In genomic region chr4:151934215-151934572, GRCm38 (mm10) we compare ENCODE assay signal across 8 mouse cellular contexts. TPM values are rescaled to one million over a fixed set of nuclear protein-coding genes. Genes with fewer than 3 reads are reported as not detected.
DNase-seq lines count a peak whose midpoint lies in the region; ATAC-seq and TF ChIP-seq lines count a peak whose summit lies in the region.

No protein-coding gene starts in this region.

- no peak for ATAC-seq in forebrain, postnatal 0 days
- ATAC-seq in liver, embryonic 12.5 days: peak; percentile 23
- no peak for ATAC-seq in stomach, embryonic 16.5 days (ENCODE audit: insufficient read depth, low FRiP score)

- H3K27ac ChIP-seq in left cerebral cortex, adult 2 months: peak overlapping the region; percentile 73; the same call in 1 of the 2 replicates
- no peak overlapping the region; the same call in 1 of the 2 replicates for H3K27ac ChIP-seq in forebrain, postnatal 0 days (ENCODE audit: low read depth, low read length)
- peak overlapping the region; percentile 81 for H3K27ac ChIP-seq in liver, embryonic 12.5 days
- H3K27ac ChIP-seq in stomach, embryonic 16.5 days (ENCODE audit: low read length): no peak overlapping the region

- intact Hi-C loops in left cerebral cortex, adult 2 months (cut with DNase I): loop anchor here (5.0 kb wide), 1 partner anchor 72 kb away; the partner anchor contains the start of gene Camta1
- intact Hi-C loops in left cerebral cortex, postnatal 10 days (cut with DNase I): no loop called here

- no peaks in the 10 kb centered on the region for H3K9me3 ChIP-seq in forebrain, postnatal 0 days (ENCODE audit: low read length)
- no peaks in the 10 kb centered on the region for H3K9me3 ChIP-seq in liver, embryonic 12.5 days (replicated peaks)
- no peaks in the 10 kb centered on the region for H3K9me3 ChIP-seq in stomach, embryonic 16.5 days (replicated peaks; ENCODE audit: control insufficient read depth, low read length)

- peak overlapping the region; percentile 56 for H3K4me3 ChIP-seq in left cerebral cortex, adult 2 months
- H3K4me3 ChIP-seq in forebrain, postnatal 0 days (ENCODE audit: low read depth, low read length): peak overlapping the region; percentile 99
- peak overlapping the region; percentile 98 for H3K4me3 ChIP-seq in liver, embryonic 12.5 days
- peak overlapping the region; percentile 100 for H3K4me3 ChIP-seq in stomach, embryonic 16.5 days (replicated peaks; ENCODE audit: low read length)

- no peaks in the 10 kb centered on the region for H3K27me3 ChIP-seq in forebrain, postnatal 0 days (ENCODE audit: insufficient read depth, low read length)
- H3K27me3 ChIP-seq in liver, embryonic 12.5 days (replicated peaks): no peaks in the 10 kb centered on the region
- H3K27me3 ChIP-seq in stomach, embryonic 16.5 days (ENCODE audit: control insufficient read depth, insufficient read depth, low read length): no peaks in the 10 kb centered on the region

- H3K36me3 ChIP-seq in forebrain, postnatal 0 days (ENCODE audit: insufficient read depth): no peaks in the 10 kb centered on the region
- H3K36me3 ChIP-seq in liver, embryonic 12.5 days: peaks cover 29% of the 10 kb centered on the region
- H3K36me3 ChIP-seq in stomach, embryonic 16.5 days (ENCODE audit: control insufficient read depth, insufficient read depth, low read length): no peaks in the 10 kb centered on the region

- 2% methylated on average over 23 of the region's 23 CpGs for WGBS in forebrain, postnatal 0 days
- under 1% methylated on average over 23 of the region's 23 CpGs for WGBS in liver, embryonic 12.5 days (ENCODE audit: insufficient replicate concordance)
- WGBS in stomach, embryonic 16.5 days: under 1% methylated on average over 23 of the region's 23 CpGs

- peak overlapping the region; percentile 91 for H3K9ac ChIP-seq in forebrain, postnatal 0 days
- peak overlapping the region; percentile 98 for H3K9ac ChIP-seq in liver, embryonic 12.5 days
- peak overlapping the region; percentile 98 for H3K9ac ChIP-seq in stomach, embryonic 16.5 days (ENCODE audit: low read length)

- peaks cover 6% of the 10 kb centered on the region; the same call in 1 of the 2 replicates for H3K4me1 ChIP-seq in forebrain, postnatal 0 days (ENCODE audit: insufficient read depth)
- H3K4me1 ChIP-seq in liver, embryonic 12.5 days: peaks cover 56% of the 10 kb centered on the region
- peaks cover 16% of the 10 kb centered on the region for H3K4me1 ChIP-seq in stomach, embryonic 16.5 days (ENCODE audit: control insufficient read depth, insufficient read depth, low read length)

- peak overlapping the region; percentile 96 for H3K4me2 ChIP-seq in forebrain, postnatal 0 days (ENCODE audit: low read depth)
- H3K4me2 ChIP-seq in liver, embryonic 12.5 days: peak overlapping the region; percentile 88
- H3K4me2 ChIP-seq in stomach, embryonic 16.5 days (ENCODE audit: low read depth, low read length): peak overlapping the region; percentile 97

- no peak for TF ChIP-seq CTCF in left cerebral cortex, adult 2 months (IDR thresholded peaks at IDR 0.05)
- no peak for TF ChIP-seq CTCF in forebrain, postnatal 0 days (IDR thresholded peaks at IDR 0.05; ENCODE audit: low read depth)

- no peak for DNase-seq in left cerebral cortex, adult 2 months (ENCODE audit: extremely low spot score in 1 of 2, low spot score in 2 of 2)
- no peak for DNase-seq in left cerebral cortex, postnatal 10 days (ENCODE audit: extremely low spot score in 1 of 2, low spot score in 2 of 2)
- peak; percentile 10 for DNase-seq in adipocyte (ENCODE audit: low spot score)
- DNase-seq in forebrain, postnatal 0 days: peak; percentile 6
- no peak for DNase-seq in layer of hippocampus, adult 18-20 months (ENCODE audit: low spot score in 2 of 2)
- no peak for DNase-seq in natural killer cell, adult 2 months (ENCODE audit: low spot score in 2 of 2)

RNA-seq across cellular contexts. Expression of gene Dnajc11, which starts 0.7 kb away (rescaled TPM):
- 10 to 100 TPM; 61.8 to 66.6 TPM for total RNA-seq in left cerebral cortex, adult 2 months (2021)
- total RNA-seq in left cerebral cortex, postnatal 10 days (2021): 10 to 100 TPM; 55.1 to 70.9 TPM
- total RNA-seq in forebrain, postnatal 0 days (2014; rRNA removed): 72.2 and 75.2 TPM in 2 replicates
- polyA plus RNA-seq in forebrain, postnatal 0 days (2015; fragmentation: Nextera tagmentation; extraction: Ambion mirVana): 62.0 and 72.3 TPM in 2 replicates
- polyA plus RNA-seq in liver, embryonic 12.5 days (2016; fragmentation: Nextera tagmentation; extraction: Ambion mirVana): 74.4 and 85.1 TPM in 2 replicates
- polyA plus RNA-seq in stomach, embryonic 16.5 days (2015; fragmentation: Nextera tagmentation; extraction: Ambion mirVana): 62.4 and 62.7 TPM in 2 replicates
- total RNA-seq in layer of hippocampus, adult 18-20 months (2021): 10 to 100 TPM; 65.4 to 67.7 TPM

RNA-seq across cellular contexts. Expression of gene Thap3, which starts 54.6 kb away (rescaled TPM):
- total RNA-seq in left cerebral cortex, adult 2 months (2021): 10 to 100 TPM; 19.2 to 20.7 TPM
- total RNA-seq in left cerebral cortex, postnatal 10 days (2021): 10 to 100 TPM; 18.8 to 21.2 TPM
- total RNA-seq in forebrain, postnatal 0 days (2014; rRNA removed): 19.7 and 22.3 TPM in 2 replicates
- polyA plus RNA-seq in forebrain, postnatal 0 days (2015; fragmentation: Nextera tagmentation; extraction: Ambion mirVana): 48.8 and 52.2 TPM in 2 replicates
- 10.0 and 10.3 TPM in 2 replicates for polyA plus RNA-seq in liver, embryonic 12.5 days (2016; fragmentation: Nextera tagmentation; extraction: Ambion mirVana)
- polyA plus RNA-seq in stomach, embryonic 16.5 days (2015; fragmentation: Nextera tagmentation; extraction: Ambion mirVana): 31.8 and 35.7 TPM in 2 replicates
- 10 to 100 TPM; 24.4 to 28.2 TPM for total RNA-seq in layer of hippocampus, adult 18-20 months (2021)

Comparison
In these comparisons a context has a peak if more than half of its experiments do, and no peak if none do; other contexts are left out.
1. DNase-seq: peak in adipocyte (single experiment) and forebrain, postnatal 0 days (single experiment); none in left cerebral cortex, adult 2 months (0 of 2), left cerebral cortex, postnatal 10 days (0 of 2), layer of hippocampus, adult 18-20 months (0 of 2) and natural killer cell, adult 2 months (0 of 2).
2. H3K27ac ChIP-seq: peak in left cerebral cortex, adult 2 months (single experiment) and liver, embryonic 12.5 days (single experiment); none in forebrain, postnatal 0 days (single experiment) and stomach, embryonic 16.5 days (single experiment).
3. Peak in every context shown above with its lines, with median percentiles within 50 percentile points of each other: H3K4me3 ChIP-seq, H3K4me2 ChIP-seq and H3K9ac ChIP-seq.